Mouse (Mus musculus) right cerebral cortex, postnatal 36 days (tissue): ENCODE measurements around the gene Nuak1.
"Not testable (repeated sequence)": the region's sequence is repeated elsewhere in the genome, so short reads cannot be mapped to it uniquely, and the experiment has no call there.

Experiments
- DNase-seq, 2 experiments: peaks; one replicate each; pipeline ENCODE4 v3.0.0; 2022; ENCODE audit warnings: low spot score in 2 of 2, mixed read lengths in 1 of 2

Nuak1 gene

GRCm38 (mm10) chr10:84440541-84441433 is at the start of gene Nuak1:
TSS of gene Nuak1 (minus strand) at chr10:84440597.
- DNase-seq: peak; percentile 83 to 84

DNA sequence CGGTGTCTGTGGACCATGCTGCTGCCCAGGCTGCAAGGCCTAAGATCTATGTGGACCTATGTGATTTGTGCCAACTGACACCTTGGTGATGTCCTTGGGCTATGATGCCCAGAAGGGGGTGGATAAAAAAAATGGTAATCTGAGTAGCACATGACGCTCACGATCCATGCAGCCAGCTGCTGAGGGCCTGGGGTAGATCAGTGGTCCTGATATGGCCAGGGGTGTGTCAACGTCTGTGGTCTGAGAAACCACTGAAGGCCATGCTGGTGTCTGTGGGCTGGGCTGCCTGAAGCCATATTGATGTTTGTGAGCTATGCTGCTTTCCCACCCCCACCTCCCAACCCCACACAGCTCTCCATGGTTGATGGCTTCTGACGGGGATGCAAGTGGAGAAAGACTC is 49.7 kb upstream of the Nuak1 start:
- DNase-seq: no peak

DNA sequence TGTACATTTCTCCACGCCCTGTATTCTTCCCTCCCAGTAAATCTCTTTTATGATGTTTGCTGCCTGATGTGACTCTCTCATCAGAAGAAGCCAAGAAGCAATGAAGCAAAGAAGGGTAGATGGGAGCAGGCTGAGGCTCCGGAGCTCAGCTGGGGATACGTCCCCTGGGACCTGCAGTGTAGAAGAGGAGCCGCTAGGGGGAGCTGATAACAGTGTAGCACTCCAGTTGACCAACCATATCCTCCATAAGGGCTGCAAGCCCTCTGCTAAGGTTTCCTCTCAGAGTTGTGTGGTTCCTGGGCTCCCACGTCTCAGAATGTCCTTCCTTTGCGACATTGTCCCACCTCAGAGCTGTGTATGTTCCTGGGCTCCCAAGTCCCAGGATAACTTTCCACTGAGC is 47.9 kb upstream of the Nuak1 start:
- DNase-seq: no peak

- DNase-seq: no peak
Measured at GRCm38 (mm10) chr10:84484661-84485060, 44.3 kb upstream of the Nuak1 start.

DNA sequence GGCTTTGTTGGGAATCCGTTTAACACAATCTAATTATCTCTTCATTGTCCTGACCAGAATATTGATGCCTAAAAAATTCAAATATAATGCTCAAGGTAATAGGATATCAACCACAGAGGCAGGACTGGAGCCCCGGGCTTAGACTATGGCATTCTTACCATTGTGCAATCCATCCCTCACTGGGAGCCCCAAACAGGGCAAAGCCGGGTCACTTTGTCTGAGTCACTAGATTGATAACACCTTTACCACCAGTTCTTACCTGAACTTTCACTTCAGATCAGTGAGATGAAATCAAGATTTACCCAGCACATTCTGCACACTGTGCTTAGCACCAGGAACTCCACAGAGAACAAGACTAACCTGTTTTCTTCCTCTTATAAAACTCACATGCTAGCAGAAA is 43.2 kb upstream of the Nuak1 start:
- no peak for DNase-seq

GRCm38 (mm10) chr10:84483069-84483468 is 42.7 kb upstream of the Nuak1 start:
- no peak for DNase-seq

DNA sequence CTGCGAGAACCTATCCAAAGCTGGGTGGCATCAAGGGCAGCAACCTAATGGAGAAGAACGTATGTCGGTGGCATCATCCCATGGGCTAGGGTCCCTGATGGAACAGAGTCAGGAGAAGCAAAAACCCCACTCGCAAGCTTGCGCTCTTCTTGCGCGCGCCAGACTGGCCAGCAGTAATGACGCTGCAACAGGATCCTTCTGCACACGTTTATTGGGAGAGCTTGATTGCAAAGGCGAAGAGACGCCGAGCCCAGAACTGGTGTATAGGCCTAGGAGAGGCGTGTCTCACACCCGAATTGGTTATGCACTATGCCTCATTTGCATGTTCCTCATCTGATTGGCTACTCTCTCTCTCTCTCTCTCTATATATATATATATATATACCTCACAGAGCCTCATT is 42.0 kb upstream of the Nuak1 start:
- DNase-seq: not testable (repeated sequence)

GRCm38 (mm10) chr10:84481327-84481671 is 40.9 kb upstream of the Nuak1 start:
- DNase-seq: no peak

DNA sequence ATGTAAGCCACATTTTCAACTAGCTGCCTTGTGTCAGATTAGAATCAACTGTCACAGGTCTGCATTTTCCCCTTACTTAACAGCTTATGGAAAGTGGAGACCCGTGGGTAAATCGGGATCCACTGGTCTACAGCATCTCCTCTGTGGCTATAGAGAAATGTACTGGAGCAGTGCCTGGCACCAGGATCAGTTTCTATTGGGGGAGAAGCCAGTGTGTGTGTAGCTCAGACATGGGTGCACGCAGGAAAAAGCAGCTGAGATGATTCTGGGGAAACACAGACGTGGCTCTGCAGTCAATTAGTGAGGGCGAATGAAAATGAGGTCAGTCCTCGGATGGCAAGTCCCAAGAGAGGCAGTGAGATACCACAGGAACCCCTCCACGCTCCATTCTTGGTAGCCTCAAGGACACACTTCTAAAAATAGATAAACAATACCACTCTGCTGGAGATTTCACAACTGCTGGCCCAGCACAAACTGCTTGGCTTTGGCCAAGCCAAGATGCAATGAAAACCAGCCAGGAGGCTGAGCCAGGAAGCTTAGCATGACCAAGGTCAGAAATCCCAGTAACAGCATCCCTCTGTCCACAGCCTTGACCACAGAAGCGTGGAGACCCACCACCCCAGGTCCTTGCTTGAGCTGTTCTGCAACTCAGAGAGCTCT is 40.4 kb upstream of the Nuak1 start:
- no peak for DNase-seq

DNA sequence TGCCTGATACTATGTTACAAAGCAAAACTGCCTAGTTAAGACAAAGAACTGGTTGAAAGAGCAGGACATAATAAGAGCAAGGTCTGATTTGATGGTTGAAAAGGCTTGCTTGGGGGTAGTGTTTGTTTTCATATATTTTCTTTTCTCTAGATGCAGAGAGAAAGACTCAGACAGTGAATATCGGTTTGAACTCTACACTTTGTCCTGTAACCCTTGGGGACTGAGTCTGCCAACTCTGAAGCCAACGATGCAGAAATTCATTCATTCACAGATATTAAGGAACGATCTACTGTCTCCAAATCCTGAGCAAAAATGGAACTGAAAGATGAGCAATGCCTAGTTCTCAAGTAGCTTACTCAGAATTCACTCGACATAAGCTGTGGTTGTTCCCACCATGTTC is 39.7 kb upstream of the Nuak1 start:
- no peak for DNase-seq

GRCm38 (mm10) chr10:84477613-84478076 is 37.2 kb upstream of the Nuak1 start:
- no peak for DNase-seq

GRCm38 (mm10) chr10:84477045-84477612 is 36.7 kb upstream of the Nuak1 start:
- DNase-seq: no peak

- no peak for DNase-seq
Measured at GRCm38 (mm10) chr10:84467555-84468164, 27.3 kb upstream of the Nuak1 start.

GRCm38 (mm10) chr10:84465511-84465910 is 25.1 kb upstream of the Nuak1 start:
- no peak for DNase-seq

- no peak for DNase-seq
Measured at GRCm38 (mm10) chr10:84460420-84461101, 20.2 kb upstream of the Nuak1 start.

- DNase-seq: no peak
Measured at GRCm38 (mm10) chr10:84458094-84458493, 17.7 kb upstream of the Nuak1 start.

GRCm38 (mm10) chr10:84457539-84457938 is 17.1 kb upstream of the Nuak1 start:
- DNase-seq: no peak

- no peak for DNase-seq
Measured at GRCm38 (mm10) chr10:84456632-84457320, 16.4 kb upstream of the Nuak1 start.

GRCm38 (mm10) chr10:84451883-84452282 is 11.5 kb upstream of the Nuak1 start:
- no peak for DNase-seq

GRCm38 (mm10) chr10:84450654-84451053 is 10.3 kb upstream of the Nuak1 start:
- peak; percentile 50 to 64 for DNase-seq

GRCm38 (mm10) chr10:84449733-84450132 is 9.3 kb upstream of the Nuak1 start:
- DNase-seq: no peak
